Mouse (Mus musculus) 416B (cell line): ENCODE measurements at regions not wholly inside any gene's neighbourhood (a gene's known extent, or its start where the extent isn't known, plus 50 kb on each side); places are given as distances from the start of the nearest gene placed in this dataset.
A peak's percentile ranks its signal among the peaks of the same experiment; 100 is the strongest.

Source experiments
- DNase-seq: peaks from one replicate; pipeline ENCODE4 v3.0.0; 2011; ENCODE audit warnings: low read depth

GRCm38 (mm10) chr11:104038271-104038800 is 71.8 kb downstream of the Arf2 start:
- no peak for DNase-seq

- no peak for DNase-seq
These were observed 78.7 kb downstream of the Arf2 start for GRCm38 (mm10) chr11:104045216-104045615.

- no peak for DNase-seq
These were observed 80.7 kb upstream of the Crhr1 start for GRCm38 (mm10) chr11:104051986-104052385.

- peak; percentile 32 for DNase-seq
These were observed 79.4 kb upstream of the Crhr1 start for GRCm38 (mm10) chr11:104053242-104053641.

GRCm38 (mm10) chr11:104055941-104056340 is 76.7 kb upstream of the Crhr1 start:
- DNase-seq = no peak

GRCm38 (mm10) chr11:104057046-104057445 is 75.6 kb upstream of the Crhr1 start:
- peak; percentile 78 for DNase-seq

GRCm38 (mm10) chr11:104058600-104058999 is 74.1 kb upstream of the Crhr1 start:
- no peak for DNase-seq

- no peak for DNase-seq
These were observed 73.6 kb upstream of the Crhr1 start for GRCm38 (mm10) chr11:104059085-104059484.

GRCm38 (mm10) chr11:104061361-104061760 is 71.3 kb upstream of the Crhr1 start:
- no peak for DNase-seq

- DNase-seq = no peak
These were observed 67.5 kb upstream of the Crhr1 start for GRCm38 (mm10) chr11:104065181-104065580.

GRCm38 (mm10) chr11:104072591-104073183 is 60.0 kb upstream of the Crhr1 start:
- no peak for DNase-seq

GRCm38 (mm10) chr11:104074763-104075162 is 57.9 kb upstream of the Crhr1 start:
- no peak for DNase-seq

GRCm38 (mm10) chr11:104075394-104075793 is 57.3 kb upstream of the Crhr1 start:
- DNase-seq = no peak

GRCm38 (mm10) chr11:104082083-104082482 is 50.6 kb upstream of the Crhr1 start:
- no peak for DNase-seq
